Mouse (Mus musculus) spleen, adult 2 months (tissue): ENCODE results near the gene Foxr1.
A peak's percentile ranks its signal among the peaks of the same experiment; 100 is the strongest.

ENCODE experiments used
- CTCF ChIP-seq: fragments of 200-500 bp; IDR thresholded peaks from 2 replicates; pipeline ENCODE4 v1.5.1; 2011; ENCODE audit warnings: mild to moderate bottlenecking, inconsistent platforms; ENCODE audit not compliant: insufficient read depth, insufficient read length, insufficient replicate concordance; ENCODE audit errors: extremely low read depth
- POLR2A ChIP-seq: fragments of 200-500 bp; IDR thresholded peaks from 2 replicates; pipeline ENCODE4 v1.6.1; 2011; ENCODE audit warnings: low read depth, low read length, inconsistent platforms

DNA sequence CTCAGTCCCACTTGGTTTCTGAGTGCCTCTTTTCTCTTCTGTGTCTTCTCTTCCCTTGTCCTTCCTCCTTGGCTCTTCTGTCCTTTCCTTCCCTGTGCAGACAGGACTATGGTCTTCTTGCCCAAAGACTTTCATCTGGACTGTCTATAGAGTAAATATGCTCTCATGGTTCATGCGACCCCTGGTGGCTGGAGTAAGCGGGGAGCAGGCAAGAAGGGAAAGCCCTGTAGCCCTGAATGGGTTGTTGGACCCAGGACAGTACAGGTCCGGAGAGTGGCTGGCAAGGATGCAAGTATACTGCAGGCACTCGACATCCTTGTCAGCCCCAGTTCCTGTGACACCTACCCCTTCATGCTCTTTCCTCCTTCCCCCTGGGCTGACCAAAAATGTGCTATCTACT lies 49.5 kb downstream of the Foxr1 start:
- peak; percentile 57; the same call in 1 of the 2 replicates for TF ChIP-seq CTCF
- TF ChIP-seq POLR2A, result no peak
